Mouse (Mus musculus) mouse trophoblast stem cell (cell line): ENCODE results near the gene Mesp1.

Experiments
- in situ Hi-C, 2 experiments: fragments of 300-500 bp; cut with MseI, MboI; formaldehyde crosslinking; loops; 2 replicates in 1 of 2; 3 replicates in 1 of 2; pipeline ENCODE4 v1.15.1; 2025

The Mesp1 gene

DNA sequence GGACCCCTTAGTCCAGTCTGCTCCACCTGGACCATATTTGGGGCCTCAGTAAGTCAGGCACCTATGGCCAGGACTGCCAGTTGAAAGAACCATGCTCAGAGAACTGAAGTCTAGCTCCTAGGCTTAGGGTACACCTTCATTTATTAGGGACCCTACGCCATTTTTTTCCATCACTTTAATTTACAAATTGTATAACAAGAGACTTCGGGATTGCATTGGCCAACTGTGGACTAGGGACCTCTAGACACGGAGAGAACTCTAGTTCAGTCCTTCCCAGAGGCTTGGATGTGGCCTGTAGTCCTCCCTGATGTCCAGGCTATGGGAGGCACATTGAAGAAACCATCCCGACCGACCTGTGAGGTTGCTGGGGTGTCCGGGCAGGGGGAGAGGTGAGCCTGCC lies at the start of gene Mesp1:
Gene Mesp1 (minus strand): TSS at position 101 of the 400 bp plus-strand sequence.
- in situ Hi-C loops = no loop called here

DNA sequence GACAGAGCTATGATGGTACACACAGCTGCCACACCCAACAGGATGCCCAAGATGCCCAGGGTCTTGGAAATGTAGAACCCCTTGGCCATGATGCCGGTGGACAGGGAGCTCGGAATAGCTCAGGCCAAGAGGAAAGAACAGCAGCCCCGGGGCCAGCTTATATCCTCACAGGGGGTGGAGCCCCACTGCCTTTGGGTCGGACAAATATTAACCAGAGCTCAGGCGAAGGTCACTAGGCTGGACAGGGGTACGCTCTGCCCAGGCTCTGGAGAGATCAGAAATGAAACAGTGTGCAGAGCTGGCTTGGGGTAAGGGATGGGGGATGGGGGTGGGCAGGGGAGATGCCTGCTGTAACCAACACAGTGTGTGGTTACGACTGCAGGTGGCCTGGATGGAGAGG lies 48.6 kb upstream of the Mesp1 start:
- in situ Hi-C loops = no loop called here

DNA sequence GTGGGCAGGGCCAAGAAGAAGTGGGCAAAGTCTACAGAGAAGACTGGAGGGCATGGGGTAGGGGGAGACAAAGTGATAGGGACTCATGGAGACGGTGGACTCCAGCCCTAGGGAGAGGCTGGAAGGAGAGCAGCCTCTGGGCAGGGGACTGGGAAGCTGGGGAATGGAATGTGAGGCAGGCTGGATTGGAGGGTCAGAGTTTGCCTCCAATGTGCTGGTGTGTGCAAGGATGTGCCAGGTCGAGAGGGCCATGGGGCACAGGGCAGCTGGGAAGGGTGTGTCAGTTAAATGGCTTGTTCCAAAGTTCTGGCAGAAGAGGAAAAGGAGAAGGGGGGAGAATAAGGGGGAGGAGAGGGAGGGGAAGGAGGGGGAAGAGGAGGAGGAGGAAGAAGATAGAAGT lies 43.7 kb upstream of the Mesp1 start:
- in situ Hi-C loops = no loop called here

DNA sequence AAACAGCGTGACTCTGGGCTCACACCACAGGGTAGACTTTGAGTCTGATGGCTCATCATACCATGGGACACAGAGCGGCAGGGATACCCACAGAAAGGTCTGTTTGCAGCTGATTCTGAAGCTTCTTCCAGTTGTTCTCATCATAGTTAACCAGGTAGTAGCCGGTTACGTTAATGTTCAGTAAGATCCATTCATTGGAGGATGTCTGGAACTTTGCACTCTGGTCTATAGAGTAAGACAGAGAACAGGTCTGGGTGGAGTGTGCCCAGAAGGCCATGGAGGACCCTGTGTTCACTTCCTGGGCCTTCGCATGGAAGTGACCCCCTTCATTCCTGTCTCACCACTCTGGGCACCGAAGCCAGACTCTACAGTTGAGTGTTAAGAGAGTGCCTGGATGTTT lies 41.6 kb upstream of the Mesp1 start:
- in situ Hi-C loops = no loop called here

DNA sequence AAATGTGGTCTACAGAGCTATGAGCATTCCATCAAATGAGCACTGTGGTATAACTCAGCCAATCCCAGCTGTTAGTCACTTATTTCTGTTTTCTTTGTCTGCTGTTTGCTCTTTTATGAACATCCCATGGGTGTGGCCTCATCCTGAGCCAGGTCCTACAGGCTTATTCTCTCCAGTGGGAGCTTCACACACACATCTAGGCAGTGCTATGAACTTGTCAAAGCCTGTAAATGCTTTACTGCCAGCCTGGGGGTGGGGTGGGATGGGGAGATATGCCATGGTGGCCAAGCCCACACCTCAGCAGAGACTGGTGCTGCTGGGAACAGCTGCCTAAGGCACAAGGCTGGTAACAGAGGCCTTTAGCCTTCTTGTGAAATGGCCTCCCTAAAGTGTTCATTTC lies 39.4 kb upstream of the Mesp1 start:
- in situ Hi-C loops = no loop called here

DNA sequence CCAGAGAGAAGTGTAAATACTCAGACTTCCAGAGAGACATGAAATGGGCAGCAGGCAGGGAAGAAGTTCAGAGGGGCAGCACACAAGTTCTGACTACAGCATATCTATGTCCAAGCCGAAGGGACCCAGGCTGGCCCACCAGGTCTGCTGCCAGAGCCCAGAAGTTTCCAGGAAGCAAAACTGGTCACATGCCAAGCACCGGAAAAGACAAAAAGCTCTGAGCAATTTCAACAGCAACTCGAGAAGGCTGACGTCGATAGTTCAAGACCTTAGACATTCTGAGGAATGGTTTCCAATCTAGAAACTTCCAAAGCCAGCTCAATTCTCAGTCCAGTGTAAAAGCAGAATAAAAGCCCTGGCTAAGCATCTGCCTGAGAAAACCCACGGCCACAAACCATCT lies 38.0 kb upstream of the Mesp1 start:
- in situ Hi-C loops = no loop called here

DNA sequence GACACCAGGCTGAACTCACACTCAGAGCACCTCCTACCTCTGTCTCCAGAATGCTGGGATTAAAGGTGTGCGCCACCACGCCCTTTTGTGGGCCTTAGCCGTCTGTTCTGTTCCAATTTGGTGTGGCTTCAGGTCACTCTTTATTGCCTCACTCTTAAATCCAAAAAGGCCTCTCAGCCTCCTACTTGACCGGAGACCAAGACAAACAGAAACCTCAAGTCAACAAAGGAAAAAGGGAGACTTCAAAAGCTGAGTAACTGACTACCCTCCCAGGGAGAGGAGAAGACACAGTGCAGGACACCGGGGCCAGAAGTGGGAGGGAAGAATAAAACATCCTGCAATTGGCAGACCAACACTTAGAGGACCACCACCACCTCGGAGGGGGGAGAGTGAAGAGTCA lies 37.6 kb upstream of the Mesp1 start:
- in situ Hi-C loops = no loop called here

DNA sequence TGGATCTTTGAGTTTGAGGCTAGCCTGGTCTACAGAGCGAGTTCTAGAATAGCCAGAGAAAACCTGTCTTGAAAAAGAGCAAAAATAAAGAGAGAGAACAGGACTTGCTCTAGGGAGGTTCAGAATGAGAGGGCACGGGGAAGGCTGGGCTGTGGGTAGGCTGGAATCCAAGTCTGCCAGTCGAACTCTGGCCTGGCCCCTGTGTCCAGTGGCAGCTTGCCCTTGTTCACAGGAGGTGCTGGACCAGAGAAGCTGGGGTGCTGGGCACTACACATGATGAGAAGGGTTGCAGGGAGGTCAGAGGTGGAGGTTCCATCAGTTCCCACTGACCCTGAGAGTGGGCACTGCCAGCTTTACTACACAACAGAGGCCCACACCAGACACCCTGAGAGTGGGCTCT lies 34.8 kb upstream of the Mesp1 start:
- in situ Hi-C loops = no loop called here

DNA sequence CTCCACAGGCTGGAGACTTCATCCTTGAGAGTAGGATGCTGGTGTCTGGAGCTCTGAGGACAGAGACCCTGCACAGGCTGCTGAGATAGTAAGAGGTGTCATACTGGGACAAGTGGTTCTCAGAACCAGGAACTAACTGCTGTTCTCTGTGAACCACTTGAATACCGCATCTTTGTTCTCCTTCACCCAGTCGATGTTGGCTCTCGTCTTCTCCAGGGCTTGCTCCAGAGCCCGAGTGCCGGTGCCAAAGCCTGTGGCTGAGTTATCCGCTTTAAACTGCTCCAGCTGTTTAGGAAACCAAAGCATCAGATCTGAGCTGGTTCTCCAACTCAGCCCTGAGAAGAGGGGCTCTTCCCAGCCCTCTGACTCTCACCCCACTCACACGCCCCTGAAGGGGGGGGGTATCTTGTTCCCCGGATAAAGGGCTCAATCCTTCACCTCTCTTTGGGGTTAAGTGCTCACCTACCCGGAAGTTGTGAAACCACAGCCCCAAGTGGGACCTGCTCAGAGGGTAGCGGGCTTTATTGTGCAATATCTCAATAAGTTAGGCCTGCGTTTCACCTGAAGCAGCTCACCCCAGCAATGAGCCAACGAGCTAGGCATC lies 28.6 kb upstream of the Mesp1 start:
- in situ Hi-C loops = no loop called here

DNA sequence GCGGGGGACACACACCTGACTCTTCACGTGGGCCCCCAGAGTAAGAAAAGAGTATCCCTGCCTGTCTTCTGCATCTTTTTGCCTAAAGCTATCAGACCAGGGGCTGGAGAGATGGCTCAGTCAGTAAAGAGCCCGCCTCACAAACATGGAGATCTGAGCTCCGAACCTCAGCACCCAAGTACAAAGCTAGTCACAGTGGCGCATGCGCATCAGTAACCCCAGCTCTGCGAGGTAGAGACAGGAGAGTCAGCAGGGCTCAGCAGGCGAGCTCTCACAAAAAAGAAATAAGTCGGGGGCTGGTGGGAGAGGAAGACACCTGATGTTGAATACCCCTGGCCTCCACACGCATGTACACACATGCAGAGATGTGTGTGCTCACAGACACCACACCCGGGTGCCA lies 26.4 kb upstream of the Mesp1 start:
- in situ Hi-C loops = no loop called here

DNA sequence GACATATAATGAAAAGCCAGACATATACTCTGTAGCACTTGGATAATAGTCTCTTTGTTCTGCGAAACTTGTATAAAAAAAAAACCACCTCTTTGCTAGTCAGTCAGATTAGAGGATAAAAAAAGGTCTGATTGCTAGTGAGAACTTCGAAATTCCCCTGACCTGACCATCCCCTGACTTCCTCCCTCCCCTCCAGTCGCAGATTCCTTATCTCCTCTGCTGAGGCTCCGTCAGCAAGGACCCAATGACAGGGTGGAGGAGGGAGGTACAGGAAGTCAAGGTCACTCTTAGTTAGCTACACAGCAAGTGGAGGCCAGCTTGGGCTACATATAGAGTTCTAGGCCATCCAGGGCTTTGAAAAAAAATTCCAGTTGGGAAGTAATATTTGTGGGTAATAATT lies 25.9 kb upstream of the Mesp1 start:
- in situ Hi-C loops = no loop called here

DNA sequence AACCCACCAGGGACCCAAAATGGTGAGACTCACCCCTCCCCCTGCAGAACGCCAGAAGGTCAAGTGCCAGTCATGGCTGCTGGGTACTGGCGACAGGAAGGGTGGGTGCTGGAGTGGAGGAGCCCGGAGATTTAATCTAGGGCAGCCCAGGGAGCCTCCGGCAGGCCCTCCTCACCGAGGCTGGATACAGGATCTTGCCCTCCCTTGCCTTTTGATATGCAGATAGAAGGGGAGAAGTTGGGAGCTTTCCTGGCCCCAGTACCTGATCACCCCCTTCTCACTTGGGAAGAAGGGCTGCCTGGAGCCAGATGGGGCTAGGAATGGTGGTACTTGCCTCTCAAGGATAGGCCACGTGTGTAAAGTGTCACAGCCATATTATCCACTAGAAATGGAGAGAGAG lies 24.7 kb upstream of the Mesp1 start:
- in situ Hi-C loops = no loop called here

DNA sequence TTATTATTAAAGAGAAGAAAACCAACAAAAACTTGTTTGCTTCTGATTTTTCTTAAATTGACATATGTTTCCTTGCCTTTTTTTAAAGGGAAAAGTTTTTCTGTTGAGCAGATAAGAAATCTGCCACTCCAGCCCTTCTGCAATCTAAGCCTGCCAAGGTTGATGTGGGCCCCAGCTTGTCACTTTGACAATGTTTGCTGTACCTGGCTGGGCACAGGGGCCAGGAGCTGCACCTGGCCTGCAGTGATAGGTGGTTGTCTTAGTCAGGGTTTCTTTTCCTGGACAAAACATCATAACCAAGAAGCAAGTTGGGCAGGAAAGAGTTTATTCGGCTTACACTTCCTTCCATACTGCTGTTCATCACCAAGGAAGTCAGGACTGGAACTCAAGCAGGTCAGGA lies 19.8 kb upstream of the Mesp1 start:
- in situ Hi-C loops = no loop called here

DNA sequence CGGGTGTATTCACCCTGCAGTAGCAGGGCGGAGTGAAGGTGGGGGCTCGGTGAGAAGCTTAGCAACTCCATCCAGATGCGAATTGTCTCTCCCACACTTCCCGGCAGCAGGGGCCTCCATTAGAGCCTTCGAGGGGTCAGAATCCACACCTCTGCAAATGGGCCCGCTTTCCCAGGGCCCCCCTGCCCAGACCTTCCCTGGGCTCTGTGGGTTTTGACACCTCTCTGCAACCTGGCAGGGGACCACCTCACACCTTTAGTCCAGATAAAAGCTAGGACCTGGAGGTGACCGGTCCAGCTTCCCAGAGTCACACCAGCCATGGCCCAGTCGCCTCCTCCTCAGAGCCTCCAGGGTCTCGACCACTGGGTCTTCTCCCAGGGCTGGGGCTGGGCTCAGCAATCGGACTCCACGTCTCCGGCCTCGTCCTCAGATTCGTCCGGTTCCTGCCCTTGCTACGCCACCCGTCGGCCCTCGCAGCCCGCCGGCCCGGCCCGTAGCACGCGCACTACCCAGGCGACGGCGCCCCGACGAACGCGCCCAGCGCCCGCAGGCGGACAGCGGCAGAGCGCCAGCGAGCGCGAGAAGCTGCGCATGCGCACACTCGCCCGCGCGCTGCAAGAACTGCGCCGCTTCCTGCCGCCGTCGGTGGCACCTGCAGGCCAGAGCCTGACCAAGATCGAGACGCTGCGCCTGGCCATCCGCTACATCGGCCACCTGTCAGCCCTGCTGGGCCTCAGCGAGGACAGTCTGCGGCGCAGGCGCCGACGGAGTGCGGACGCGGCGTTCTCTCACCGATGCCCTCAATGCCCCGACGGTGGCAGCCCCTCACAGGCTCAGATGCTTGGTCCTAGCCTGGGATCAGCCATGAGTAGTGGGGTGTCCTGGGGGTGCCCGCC lies 17.3 kb upstream of the Mesp1 start, which contains the start of gene Mesp2:
Gene Mesp2 (plus strand): TSS at position 117 of the 896 bp plus-strand sequence.
- in situ Hi-C loops = no loop called here

DNA sequence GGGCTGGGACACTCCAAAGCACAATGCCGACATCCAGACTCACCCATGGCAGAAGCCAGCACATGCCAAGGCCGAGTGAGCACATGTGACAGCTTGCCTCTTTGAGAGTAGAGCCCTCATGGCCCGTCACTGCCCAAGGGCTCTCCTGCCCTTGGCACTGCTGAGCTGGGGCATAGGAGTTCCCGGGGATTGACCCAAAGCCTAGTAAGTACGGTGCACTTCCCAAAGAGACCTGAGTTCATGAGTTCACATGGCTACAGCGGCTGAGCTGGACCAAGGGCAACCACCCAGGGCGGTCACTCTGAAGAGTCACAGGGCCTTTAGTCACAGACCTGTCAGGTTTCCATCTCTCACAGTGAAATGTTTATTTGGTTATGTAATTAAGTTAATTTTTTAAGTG lies 15.0 kb upstream of the Mesp1 start:
- in situ Hi-C loops = no loop called here

DNA sequence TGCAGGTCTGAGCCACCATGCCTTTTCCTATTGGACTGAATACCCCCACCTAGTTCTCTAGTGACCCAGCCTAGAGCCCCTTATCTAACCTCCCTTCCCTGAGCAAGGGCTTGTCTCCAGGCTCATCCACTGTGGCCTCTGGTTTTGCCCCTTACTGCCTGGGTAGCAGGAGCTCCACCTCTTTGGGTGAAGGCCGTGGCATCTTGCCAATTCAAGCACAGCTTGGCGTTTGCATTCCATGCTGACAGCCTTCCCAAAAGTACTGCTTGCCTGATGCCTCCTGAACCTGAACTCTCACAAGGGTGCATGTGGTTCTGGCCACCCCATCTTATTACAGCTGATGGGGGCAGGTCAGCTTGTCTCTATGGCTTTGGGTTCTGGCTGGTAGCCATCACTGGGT lies 10.3 kb upstream of the Mesp1 start:
- in situ Hi-C loops = no loop called here

DNA sequence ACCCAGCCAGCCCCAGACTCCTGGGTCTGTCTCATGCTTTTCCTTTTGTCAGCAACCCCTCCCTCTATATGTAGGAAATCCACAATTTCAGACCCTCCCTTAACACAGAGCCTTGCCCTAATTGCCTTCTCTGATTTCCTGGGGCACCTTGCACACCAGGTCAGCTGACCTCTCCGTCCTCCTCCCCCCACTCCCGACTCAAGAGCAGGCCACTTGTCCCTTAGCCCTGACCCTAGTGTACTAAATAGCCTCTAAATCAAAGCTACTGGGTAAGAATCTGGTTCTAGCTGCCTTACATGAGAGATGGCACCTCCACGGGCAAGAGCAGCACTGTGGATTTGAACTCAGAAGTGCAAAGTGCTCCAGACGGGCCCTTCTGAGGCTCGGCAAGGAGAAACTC lies 8.4 kb upstream of the Mesp1 start:
- in situ Hi-C loops = no loop called here

DNA sequence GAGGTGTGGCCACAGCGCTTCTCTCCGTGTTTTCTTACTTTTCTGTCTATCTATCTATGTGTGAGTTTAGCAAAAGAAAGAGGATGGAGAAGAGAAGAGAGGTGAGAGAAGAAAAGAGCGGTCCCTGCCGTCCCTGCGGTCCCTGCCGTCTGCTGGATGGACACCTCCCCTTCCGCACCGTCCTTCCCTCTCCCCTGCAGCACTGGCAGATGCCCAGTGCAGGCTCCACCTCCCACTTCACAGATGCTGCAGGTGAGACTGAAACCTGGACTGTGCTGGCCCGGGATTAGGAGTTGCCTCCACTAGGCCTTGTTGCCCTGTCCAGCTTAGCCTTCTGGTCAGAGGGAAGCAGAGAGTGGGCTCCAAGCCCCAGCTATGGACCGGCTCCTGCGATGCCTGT lies 7.8 kb upstream of the Mesp1 start:
- in situ Hi-C loops = no loop called here

DNA sequence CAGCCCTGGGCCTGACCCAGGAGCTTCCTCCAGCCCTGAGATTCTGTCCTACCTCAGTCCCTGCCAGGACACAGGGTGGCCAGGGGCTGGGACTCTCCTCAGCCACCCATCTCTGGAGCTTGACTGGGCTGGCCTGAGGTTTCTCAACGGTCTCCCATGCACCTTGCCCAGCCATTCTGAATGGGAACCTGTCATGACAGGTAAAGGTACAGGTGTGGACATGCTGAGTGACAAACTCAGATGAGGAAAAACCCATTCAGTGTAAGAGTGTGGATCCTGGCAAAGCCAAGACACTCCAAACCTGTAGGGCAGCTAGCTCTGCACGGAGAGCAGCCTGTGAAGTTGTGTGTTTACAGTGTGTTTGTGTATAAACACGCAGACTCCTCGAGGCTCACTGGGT lies 6.7 kb upstream of the Mesp1 start:
- in situ Hi-C loops = no loop called here

DNA sequence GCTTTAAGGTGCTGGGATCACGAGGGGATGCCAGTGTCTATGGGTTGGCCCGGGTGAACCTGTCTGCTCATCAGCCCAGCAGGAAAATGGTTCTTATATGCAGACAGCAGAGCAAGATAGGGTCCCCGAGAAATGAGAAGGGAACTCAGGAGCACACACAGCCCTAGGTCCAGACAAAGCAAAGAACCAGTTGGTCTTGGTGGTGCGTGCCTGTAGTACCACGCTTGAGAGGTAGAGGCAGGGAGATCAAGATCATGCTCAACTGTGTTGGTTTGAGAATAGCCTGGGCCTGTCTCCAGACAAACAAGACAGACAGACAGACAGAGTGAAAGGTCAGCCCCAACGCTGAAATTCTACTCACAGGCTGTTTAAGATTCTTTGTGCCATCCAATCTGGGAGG lies 5.9 kb upstream of the Mesp1 start:
- in situ Hi-C loops = loop anchor here (5.0 kb wide), 1 partner anchor 113 kb away; no protein-coding TSS in a partner anchor

DNA sequence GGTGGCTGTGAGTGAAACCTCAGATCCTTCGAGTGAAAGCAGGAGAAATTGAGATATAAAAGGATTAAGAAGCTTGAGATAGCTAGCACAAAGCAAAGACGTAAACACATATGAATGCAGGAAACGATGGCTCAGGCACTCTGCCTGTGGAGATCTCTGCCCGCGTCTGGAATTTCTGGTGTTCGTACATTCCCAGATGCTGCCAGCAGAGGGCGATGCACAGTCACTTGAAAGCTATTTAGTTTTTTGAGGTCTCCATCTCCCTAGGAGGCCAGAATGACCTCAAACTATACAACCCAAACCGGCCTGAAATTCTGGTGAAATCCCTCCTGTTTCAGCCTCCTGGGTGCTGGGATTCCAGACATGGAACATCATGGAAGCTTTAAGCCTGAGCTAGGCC lies 5.5 kb upstream of the Mesp1 start:
- in situ Hi-C loops = loop anchor here (5.0 kb wide), 1 partner anchor 113 kb away; no protein-coding TSS in a partner anchor

DNA sequence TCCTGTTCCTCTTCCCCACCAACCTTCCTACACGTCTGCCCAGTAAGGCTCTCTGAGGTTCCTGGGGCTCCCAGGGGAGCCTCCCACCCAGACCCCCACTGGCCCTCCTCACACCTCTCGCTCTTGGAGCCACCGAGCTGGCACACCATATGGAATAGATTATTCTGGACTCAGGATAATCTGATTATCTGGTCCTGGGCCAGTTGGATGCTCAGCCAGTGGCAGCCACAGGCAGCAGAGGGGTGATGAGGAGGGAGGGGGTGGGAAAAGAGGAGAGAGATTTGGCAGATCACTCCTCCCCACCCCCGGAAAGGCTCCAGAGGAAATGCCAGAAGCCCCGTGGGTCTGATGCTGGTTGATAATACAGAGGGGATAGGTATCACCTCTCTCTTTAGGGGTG lies 5.0 kb upstream of the Mesp1 start:
- in situ Hi-C loops = loop anchor here (5.0 kb wide), 1 partner anchor 114 kb away; no protein-coding TSS in a partner anchor
